Mouse (Mus musculus): ENCODE results near the gene Hoxb7.

Hoxb7 gene

GRCm38 (mm10) chr11:96285771-96286738, at the start of gene Hoxb7:
Gene Hoxb7 (plus strand): TSS chr11:96286623.
- no peak for DNase-seq (ENCODE audit: low read depth, low spot score)

GRCm38 (mm10) chr11:96240211-96240610, 46.2 kb upstream of the Hoxb7 start:
- DNase-seq (ENCODE audit: low read depth, low spot score), result no peak

GRCm38 (mm10) chr11:96250901-96251300, 35.5 kb upstream of the Hoxb7 start:
- no peak for DNase-seq (ENCODE audit: low read depth, low spot score)

- DNase-seq (ENCODE audit: low read depth, low spot score), result no peak
Observed at GRCm38 (mm10) chr11:96251480-96252031, 34.9 kb upstream of the Hoxb7 start.

GRCm38 (mm10) chr11:96252541-96253120, 33.8 kb upstream of the Hoxb7 start:
- DNase-seq (ENCODE audit: low read depth, low spot score), result no peak

- no peak for DNase-seq (ENCODE audit: low read depth, low spot score)
Observed at GRCm38 (mm10) chr11:96254221-96254620, 32.2 kb upstream of the Hoxb7 start.

GRCm38 (mm10) chr11:96255111-96255995, 31.1 kb upstream of the Hoxb7 start:
- DNase-seq (ENCODE audit: low read depth, low spot score), result no peak

GRCm38 (mm10) chr11:96255996-96256445, 30.4 kb upstream of the Hoxb7 start:
- no peak for DNase-seq (ENCODE audit: low read depth, low spot score)

- DNase-seq (ENCODE audit: low read depth, low spot score), result no peak
Observed at GRCm38 (mm10) chr11:96257141-96257540, 29.3 kb upstream of the Hoxb7 start.

- no peak for DNase-seq (ENCODE audit: low read depth, low spot score)
Observed at GRCm38 (mm10) chr11:96259038-96259437, 27.4 kb upstream of the Hoxb7 start.

GRCm38 (mm10) chr11:96259511-96259910, 26.9 kb upstream of the Hoxb7 start:
- DNase-seq (ENCODE audit: low read depth, low spot score), result no peak

GRCm38 (mm10) chr11:96260310-96260970, 26.0 kb upstream of the Hoxb7 start:
- no peak for DNase-seq (ENCODE audit: low read depth, low spot score)

GRCm38 (mm10) chr11:96261323-96261890, 25.0 kb upstream of the Hoxb7 start:
- no peak for DNase-seq (ENCODE audit: low read depth, low spot score)

GRCm38 (mm10) chr11:96262262-96262830, 24.1 kb upstream of the Hoxb7 start:
- no peak for DNase-seq (ENCODE audit: low read depth, low spot score)

GRCm38 (mm10) chr11:96263636-96264389, 22.6 kb upstream of the Hoxb7 start:
- DNase-seq (ENCODE audit: low read depth, low spot score), result no peak

GRCm38 (mm10) chr11:96264390-96265020, 21.9 kb upstream of the Hoxb7 start:
- DNase-seq (ENCODE audit: low read depth, low spot score), result no peak

- DNase-seq (ENCODE audit: low read depth, low spot score), result no peak
Observed at GRCm38 (mm10) chr11:96265954-96266353, 20.5 kb upstream of the Hoxb7 start.

- DNase-seq (ENCODE audit: low read depth, low spot score), result no peak
Observed at GRCm38 (mm10) chr11:96267021-96267920, 19.2 kb upstream of the Hoxb7 start.
